Mouse (Mus musculus): Measurements from ENCODE around the gene Ropn1l.

The Ropn1l gene

DNA sequence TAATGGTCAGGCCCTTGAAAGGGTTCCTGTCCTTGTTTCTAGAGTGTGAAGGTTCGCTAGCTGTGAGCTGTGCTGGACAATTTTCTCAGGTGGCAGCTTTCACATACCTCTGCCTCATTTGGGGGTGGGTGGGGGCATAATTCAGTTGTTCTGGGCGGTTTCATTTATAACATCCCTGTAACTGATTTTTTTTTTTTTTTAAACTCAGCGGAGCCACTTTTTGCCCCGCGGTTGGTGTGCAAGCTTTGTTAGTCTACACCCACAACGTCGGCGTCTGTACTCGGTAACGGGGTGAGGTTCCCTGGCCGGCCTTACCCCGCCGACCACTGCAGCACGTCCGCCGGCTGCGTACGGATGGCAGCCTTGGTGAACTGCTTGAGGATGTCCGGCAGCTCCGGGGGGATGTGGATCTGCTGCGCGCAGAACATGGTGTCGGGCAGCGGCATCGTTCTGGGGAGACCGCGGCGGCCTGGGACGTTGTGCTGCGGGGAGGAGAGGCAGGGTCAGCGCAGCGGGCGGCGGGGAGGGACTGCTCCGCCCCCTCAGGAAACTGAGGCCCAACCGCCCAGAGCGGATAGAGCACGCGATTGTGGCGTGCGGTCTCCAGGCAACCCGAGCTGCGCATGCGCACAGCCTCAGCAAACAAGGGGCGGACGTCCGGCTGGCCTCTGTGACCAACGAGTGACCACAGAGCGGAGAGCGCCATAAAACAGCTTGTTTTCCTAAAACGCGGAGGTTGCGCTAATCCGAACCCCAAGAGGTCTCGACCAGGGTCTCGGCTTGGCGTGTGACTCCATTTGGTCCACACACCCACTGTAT, at the start of gene Ropn1l:
Gene Ropn1l, minus strand, starts transcription at position 640 of the 819 bp plus-strand sequence.
- DNase-seq = peak; percentile 99

DNA sequence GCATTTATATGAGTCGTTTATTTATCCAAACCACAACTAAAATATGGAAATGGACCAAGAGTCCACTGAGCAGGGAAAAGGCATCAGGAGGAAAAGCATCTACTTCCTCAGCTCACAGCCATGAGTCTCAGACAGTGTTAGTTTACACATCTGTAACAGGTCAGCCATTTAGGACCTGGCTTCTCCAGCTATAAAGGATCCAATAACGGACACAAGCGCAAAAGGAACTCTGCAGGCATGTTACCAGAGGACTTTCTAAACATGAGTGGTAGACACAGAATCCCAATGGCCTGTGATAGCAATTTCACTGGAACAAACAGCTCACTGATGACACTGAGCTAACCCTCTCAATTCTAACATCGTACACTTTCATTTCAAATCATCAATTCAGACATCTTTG, 49.5 kb upstream of the Ropn1l start:
- DNase-seq = no peak

GRCm38 (mm10) chr15:31502313-31502712, 48.8 kb upstream of the Ropn1l start:
- no peak for DNase-seq

- DNase-seq = no peak
These were observed 41.3 kb upstream of the Ropn1l start for GRCm38 (mm10) chr15:31494803-31495202.

GRCm38 (mm10) chr15:31494310-31494709, 40.8 kb upstream of the Ropn1l start:
- no peak for DNase-seq

DNA sequence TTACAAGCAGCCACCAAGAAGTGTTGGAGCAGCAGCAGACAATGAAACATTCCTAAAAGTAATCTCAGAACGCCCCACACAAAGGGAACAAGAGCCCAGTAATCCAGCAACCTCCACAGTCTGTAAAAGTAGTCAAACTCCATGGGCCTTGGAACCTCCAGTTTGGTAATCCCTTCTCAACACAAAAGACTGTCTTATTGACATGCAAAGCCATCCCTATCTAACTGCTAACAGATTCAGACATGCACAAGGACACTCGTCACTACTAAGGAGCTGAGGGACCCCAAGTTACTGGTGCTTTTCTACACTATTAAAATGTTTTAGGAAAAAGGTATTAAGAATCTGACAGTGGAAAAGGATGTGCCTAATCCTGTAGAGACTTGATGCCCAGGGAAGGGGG, 33.9 kb upstream of the Ropn1l start:
- no peak for DNase-seq

DNA sequence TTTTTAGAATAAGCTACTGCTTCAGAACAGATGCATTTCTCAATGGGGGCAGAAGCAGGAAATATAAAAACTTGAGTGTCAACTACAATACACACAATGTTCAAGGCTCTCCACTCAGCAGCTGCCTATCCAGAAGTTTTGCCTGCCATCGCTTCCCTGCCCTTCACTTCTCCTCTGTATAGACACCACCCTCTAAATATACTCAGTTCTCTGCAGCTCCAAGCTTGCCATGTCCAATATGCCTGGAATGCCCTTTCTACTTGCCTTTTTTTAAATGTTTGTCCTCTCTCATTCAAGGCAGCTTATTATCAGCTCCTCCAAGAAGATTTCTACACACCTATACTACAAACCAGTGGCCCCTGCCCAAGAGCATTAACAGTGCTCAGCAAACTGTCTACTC, 23.1 kb upstream of the Ropn1l start:
- no peak for DNase-seq

- DNase-seq = no peak
These were observed 19.4 kb upstream of the Ropn1l start for GRCm38 (mm10) chr15:31472645-31473574.

DNA sequence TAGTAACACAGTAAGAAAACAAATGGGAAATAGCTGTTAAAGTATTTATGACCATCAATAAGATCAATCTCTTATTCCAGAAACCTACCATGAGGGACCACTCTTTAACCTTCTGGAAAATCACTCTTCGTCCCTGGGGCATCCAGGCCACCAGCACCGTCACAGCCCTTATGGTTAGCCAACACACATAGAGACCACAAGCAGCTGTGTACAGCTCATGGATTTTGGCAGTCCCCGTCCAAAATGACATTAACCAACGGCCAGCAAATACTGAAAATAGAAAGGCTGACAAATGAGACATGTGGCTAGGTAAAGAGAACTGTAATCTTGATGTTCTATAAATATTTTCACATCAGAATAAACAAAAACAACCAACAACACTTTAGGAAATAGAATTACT, 18.0 kb upstream of the Ropn1l start:
- DNase-seq = no peak

DNA sequence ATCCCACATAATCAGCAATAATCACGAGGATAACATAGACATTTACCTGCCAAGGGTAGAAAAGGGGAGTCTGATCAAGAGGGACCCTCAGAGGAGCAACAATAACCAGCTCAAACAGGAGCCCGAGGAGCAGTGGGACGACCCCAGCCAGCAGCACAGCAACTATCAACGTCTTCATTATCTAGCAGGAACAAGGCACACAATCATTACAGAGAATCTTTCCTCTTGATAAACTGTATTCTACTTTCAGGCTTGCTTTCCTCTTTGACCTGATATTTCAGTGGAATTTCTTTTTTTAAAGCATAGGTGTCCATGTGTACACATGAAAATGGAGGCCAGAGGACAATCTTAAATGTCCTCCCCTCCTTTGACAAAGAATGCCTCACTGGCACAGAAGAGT, 16.0 kb upstream of the Ropn1l start:
- DNase-seq = no peak

DNA sequence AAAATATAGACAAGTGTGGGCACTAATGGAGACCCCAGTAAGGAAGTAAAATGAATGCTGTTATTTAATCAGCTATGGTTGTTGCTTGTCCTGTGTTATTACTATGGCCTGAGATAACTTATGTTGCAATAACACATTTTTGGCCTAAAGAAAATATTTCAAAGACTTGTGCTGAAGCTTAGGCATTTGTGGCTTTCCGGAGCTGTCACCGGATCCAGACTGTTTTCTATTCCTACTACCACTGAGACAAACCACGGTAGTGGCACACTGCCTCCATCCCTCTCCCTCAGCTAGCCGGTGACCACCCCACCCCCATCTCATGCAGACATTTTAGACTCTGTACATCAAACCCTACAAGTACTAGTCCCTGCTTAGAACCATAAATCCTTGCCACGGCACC, 15.3 kb upstream of the Ropn1l start:
- no peak for DNase-seq

- peak; percentile 62 for DNase-seq
These were observed 13.2 kb upstream of the Ropn1l start for GRCm38 (mm10) chr15:31466749-31467148.

DNA sequence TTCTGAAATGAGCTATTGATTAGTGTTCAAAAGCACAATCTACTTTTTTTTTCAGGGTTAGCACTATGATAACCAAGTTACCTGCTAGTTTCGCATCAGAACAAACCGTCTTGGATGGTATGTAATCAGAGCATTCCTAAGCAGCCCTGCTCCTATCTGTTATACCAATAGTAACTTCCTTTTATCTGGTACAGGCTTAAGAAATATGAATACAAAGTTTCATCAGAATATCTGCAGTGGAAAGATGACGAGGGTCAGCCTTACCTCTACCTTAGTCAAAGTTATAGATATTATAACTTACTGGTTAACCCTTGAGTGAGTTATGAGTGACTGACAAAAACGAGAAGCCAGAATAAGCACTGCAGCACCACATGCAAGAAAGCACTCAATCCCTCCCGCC, 12.8 kb upstream of the Ropn1l start:
- no peak for DNase-seq

GRCm38 (mm10) chr15:31465806-31466205, 12.3 kb upstream of the Ropn1l start:
- peak; percentile 48 for DNase-seq

DNA sequence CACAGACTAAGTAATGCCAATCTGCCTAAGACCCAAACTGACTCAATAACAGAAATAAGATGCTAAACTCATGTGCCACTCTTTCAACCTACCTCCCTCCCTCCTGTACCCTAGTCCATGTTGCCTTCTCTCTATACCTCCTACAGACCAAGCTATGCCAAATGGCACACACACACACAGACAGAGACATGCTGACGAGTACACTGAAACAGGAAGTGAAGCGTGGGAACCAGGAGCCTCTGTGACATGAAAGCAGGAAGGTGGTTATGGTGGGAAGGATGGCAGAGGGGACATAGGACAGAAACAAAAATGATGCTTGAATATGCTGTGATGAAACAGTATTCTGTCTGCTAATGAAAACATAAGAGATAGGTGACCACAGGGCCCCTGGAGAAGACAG, 7.0 kb upstream of the Ropn1l start:
- DNase-seq = peak; percentile 83

DNA sequence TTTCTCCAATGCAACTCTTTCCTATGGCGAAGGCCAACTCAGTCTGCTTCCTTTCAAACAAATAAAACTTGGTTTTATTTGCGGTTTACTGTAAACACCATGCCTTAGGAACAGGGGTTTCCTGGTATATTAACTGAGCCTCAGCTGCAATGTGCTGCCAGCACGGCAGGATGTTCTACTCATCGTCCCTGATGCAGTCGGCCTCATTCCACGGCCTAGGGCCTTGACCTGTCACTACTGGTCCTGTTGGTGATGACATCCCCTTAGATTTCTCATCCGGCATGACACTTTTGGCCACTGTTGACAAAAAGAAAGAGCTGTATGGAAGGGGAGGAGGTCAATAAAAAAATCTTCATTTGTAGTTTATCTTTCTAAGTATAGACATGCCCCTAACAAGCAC, 4.5 kb upstream of the Ropn1l start:
- DNase-seq = peak; percentile 72

GRCm38 (mm10) chr15:31456381-31456780, 2.8 kb upstream of the Ropn1l start:
- peak; percentile 81 for DNase-seq

DNA sequence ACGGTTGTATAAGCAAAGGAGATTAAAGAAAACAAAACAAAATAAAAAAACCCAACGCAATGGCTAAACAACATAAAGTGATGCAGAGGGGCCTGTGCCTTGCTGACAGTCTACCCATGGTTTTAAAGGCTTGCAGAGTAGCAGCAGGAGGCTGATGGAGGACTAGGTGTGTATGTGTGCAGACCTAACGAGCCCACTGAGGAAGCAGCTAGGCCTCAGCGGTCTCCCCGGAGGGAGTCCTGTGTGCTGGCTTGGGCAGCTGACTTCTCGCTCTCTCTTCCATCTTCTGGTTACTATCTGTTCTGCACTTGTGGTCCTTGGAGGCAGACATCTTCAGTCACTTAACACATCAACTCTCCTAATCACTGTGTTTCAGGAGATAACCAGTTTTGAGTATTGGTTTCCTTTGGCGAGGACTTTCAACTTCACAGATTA, 1.3 kb upstream of the Ropn1l start:
- DNase-seq = peak; percentile 68

- DNase-seq = peak; percentile 89
These were observed 741 bp upstream of the Ropn1l start for GRCm38 (mm10) chr15:31454096-31454860.

GRCm38 (mm10) chr15:31452336-31453097, 1.0 kb downstream of the Ropn1l start:
- DNase-seq = peak; percentile 86

DNA sequence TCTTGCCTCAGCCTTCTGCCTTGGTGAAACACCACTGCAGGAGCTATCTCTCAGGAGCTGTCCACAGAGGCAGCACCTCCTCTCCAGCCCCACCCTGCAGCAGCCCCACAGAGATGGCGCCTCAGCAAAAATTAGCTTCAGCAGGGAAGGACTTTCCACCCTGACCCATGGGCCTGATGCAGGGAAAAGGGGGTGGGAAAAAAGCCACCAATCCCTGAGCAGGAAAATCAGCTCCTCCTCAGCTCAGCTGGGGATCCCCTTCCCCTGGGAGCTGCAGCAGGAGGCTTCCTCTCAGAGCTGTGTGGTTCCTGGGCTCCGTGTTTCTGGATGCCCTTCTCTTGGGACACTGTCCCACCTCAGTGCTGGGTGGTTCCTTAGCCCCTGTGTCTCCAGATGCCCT, 3.8 kb downstream of the Ropn1l start:
- DNase-seq = peak; percentile 93

- DNase-seq = peak; percentile 89
These were observed 6.4 kb downstream of the Ropn1l start for GRCm38 (mm10) chr15:31447121-31447520.

All from heart, adult 11 months (tissue).